Mouse (Mus musculus): ENCODE measurements around the gene Krt18.

Krt18 gene

DNA sequence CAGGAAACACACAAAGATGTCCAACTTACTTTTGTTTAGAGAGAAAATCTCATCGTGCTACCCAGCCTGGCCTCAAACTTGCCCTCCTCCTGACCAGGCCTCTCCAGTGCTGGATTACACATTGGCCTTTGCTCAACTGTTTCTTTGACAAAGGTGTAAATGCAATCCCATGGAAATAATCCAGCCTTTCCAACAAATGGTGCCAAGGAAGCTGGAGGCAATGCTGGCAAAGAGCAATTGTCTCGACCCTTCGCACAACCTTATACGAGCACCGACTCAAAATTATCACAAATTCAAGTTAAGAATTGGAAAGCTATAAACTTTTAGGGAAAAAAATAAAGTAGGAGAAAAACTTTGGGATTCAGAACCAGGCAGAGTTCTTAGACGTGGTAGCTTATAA is 20.0 kb downstream of the Krt18 start:
- in situ Hi-C loops (cut with MboI; ENCODE audit: low pct_unique_long_range_greater_than_20kb in 1 of 2, low sequenced_read_pairs in 2 of 2, unreplicated experiment in 1 of 2): no loop called here

DNA sequence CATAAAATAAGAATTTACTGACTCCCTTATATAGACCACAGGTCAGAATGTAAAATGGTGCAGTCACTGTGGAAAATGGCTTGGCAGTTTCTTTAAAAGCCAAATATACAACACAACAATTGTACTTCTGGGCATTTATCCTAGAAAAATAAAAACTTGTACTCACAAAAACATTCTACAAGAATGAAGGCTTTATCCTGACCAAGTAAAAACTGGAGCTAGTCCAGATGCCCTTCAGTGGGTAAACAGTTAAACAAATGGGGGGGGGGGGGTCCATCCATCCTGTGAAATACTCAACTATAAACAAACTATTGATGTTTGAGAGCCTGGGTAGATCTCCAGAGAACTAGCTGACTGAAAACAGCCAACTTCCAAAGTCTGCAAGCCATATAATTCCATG is 21.9 kb downstream of the Krt18 start:
- in situ Hi-C loops (cut with MboI; ENCODE audit: low pct_unique_long_range_greater_than_20kb in 1 of 2, low sequenced_read_pairs in 2 of 2, unreplicated experiment in 1 of 2): loop anchor here in 1 of 2 experiments (25.0 kb wide), 1 partner anchor 713 kb away; no protein-coding TSS in a partner anchor

- in situ Hi-C loops (cut with MboI; ENCODE audit: low pct_unique_long_range_greater_than_20kb in 1 of 2, low sequenced_read_pairs in 2 of 2, unreplicated experiment in 1 of 2): loop anchor here in 1 of 2 experiments (25.0 kb wide), 1 partner anchor 715 kb away; no protein-coding TSS in a partner anchor
These were observed 24.1 kb downstream of the Krt18 start for GRCm38 (mm10) chr15:102051920-102052683.

DNA sequence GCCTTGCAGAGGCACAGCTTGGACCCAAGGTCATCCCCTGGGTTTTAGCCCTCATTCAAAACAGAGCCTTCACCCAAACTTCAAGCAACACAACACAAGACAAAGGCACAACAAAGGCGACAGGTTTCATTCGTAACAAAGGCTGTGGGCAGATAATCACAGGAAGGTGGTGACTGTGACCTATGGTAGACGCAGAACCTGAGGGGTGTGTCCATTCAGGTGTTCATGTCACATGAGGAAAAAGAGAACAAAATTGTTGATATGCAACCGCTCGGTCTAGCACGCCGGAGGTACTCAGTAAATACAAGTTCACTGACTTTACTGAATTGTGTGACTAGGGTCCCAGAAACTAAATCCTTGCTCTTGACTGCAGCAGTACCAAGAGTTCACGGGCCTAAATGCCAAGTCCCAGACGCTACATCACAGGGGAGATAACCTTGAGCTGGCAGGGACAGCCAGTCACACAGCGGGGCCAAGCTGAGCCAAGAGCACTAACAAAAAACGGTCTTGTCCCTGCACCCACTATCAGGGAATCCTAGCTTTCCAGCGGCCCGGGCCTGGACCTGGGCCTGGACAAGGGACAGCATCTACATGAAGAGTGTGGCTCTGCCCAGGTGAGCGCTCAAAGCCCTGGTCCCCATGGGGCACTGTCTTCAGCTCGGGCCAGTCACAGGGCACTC is 28.7 kb downstream of the Krt18 start:
- in situ Hi-C loops (cut with MboI; ENCODE audit: low pct_unique_long_range_greater_than_20kb in 1 of 2, low sequenced_read_pairs in 2 of 2, unreplicated experiment in 1 of 2): loop anchor here in 1 of 2 experiments (25.0 kb wide), 1 partner anchor 719 kb away; no protein-coding TSS in a partner anchor

DNA sequence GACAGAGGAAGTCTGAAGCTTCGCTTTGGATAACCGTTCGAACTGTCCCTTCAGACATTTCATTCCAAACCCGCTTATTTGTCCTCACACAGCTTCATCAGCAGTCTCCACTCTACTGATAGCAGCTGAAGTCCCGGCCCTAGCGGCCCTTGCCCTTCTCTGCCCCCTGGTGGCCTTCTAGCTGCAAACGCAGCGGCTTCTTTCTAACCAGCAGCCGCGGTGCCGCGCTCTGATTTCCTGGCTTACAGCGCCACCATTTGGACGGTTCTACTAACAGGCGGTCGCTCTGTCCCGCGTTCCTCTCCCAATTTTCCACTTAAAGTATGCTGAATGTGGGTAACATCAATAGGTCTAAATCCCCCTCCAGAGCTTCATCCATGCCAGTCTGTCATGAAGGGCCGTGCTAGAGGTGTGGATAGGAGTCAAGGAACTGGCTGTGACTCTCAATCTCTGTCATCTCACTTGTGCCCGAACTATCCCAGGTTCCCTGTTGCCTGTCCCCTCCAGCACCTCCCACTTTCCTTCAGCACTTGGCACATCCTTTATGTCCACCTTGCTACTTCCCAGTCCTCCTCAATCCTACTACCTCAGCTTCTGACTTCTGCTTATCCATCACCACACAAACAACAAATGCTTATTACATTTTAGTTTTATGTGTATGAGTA is 37.8 kb downstream of the Krt18 start:
- in situ Hi-C loops (cut with MboI; ENCODE audit: low pct_unique_long_range_greater_than_20kb in 1 of 2, low sequenced_read_pairs in 2 of 2, unreplicated experiment in 1 of 2): loop anchor here (10.0 to 25.0 kb wide), 2 partner anchors 728 to 731 kb away; no protein-coding TSS in a partner anchor

- in situ Hi-C loops (cut with MboI; ENCODE audit: low pct_unique_long_range_greater_than_20kb in 1 of 2, low sequenced_read_pairs in 2 of 2, unreplicated experiment in 1 of 2): loop anchor here in 1 of 2 experiments (5.0 to 25.0 kb wide), 2 partner anchors 83 to 733 kb away; no protein-coding TSS in a partner anchor
These were observed 42.8 kb downstream of the Krt18 start for GRCm38 (mm10) chr15:102070476-102071467.

DNA sequence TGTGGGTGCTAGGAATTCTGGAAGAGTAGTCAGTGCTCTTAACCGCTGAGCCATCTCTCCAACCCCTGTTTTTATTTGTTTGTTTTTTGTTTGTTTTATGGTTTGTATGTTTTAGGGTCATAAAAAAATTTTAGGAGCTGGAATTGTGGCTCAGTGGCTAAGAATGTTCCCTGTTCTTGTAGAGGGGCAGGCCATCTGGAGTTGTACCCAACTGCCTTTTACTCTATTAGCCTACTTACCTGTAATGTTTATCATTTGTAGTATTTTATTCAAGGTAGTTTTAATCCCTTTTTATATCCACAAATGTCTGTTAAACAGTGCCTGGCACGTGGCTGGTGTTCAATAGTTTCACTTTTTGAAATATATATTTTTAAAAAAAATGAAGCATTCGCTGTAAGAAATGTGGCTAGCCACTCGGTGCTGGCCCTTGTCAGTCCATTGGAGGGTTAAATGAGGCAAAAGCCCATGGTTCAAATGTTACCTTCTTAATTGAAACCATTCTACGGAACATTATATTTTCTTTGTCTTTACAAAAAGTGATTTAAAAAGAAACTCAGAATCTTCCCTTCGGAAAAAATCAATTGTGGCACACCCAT is 45.1 kb downstream of the Krt18 start:
- in situ Hi-C loops (cut with MboI; ENCODE audit: low pct_unique_long_range_greater_than_20kb in 1 of 2, low sequenced_read_pairs in 2 of 2, unreplicated experiment in 1 of 2): loop anchor here in 1 of 2 experiments (5.0 to 25.0 kb wide), 2 partner anchors 86 to 736 kb away; no protein-coding TSS in a partner anchor

GRCm38 (mm10) chr15:102073559-102074069 is 45.6 kb downstream of the Krt18 start, which contains the start of gene Eif4b:
Eif4b (plus strand) TSS chr15:102073773.
- in situ Hi-C loops (cut with MboI; ENCODE audit: low pct_unique_long_range_greater_than_20kb in 1 of 2, low sequenced_read_pairs in 2 of 2, unreplicated experiment in 1 of 2): loop anchor here in 1 of 2 experiments (5.0 to 25.0 kb wide), 2 partner anchors 86 to 736 kb away; no protein-coding TSS in a partner anchor

DNA sequence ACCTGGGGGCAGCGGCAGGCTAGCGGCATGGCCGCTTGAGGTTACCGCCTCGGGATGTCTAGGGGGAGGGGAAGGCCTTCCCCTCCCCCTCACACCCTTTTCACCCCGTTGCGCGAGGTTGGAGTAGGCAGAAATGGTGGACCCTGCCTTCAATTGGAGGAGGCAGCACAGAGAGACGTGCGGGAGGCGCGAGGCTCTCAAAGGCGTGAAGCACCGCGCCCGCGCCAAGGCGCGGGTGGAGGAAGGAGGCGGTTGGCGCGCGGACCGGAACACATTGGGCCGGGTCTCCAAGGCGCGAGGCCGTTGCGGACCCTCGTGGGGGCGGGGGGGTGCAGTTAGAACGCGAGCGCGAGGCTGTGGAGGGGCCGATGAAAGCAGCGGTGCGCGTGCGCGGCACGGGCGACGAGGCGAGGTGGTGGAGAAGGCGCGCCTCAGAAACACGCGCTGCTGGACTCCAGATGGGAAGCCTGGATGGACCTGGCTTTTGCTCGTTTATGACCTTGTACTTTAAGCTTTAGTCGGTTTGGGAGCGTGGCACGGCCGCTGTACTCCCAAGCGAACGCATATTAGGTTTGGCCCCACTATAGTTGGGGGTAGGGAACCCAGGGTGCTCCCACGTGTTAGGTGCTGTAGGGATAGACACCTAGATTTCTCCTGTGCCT is 46.2 kb downstream of the Krt18 start:
- in situ Hi-C loops (cut with MboI; ENCODE audit: low pct_unique_long_range_greater_than_20kb in 1 of 2, low sequenced_read_pairs in 2 of 2, unreplicated experiment in 1 of 2): loop anchor here in 1 of 2 experiments (5.0 to 25.0 kb wide), 2 partner anchors 87 to 737 kb away; no protein-coding TSS in a partner anchor

DNA sequence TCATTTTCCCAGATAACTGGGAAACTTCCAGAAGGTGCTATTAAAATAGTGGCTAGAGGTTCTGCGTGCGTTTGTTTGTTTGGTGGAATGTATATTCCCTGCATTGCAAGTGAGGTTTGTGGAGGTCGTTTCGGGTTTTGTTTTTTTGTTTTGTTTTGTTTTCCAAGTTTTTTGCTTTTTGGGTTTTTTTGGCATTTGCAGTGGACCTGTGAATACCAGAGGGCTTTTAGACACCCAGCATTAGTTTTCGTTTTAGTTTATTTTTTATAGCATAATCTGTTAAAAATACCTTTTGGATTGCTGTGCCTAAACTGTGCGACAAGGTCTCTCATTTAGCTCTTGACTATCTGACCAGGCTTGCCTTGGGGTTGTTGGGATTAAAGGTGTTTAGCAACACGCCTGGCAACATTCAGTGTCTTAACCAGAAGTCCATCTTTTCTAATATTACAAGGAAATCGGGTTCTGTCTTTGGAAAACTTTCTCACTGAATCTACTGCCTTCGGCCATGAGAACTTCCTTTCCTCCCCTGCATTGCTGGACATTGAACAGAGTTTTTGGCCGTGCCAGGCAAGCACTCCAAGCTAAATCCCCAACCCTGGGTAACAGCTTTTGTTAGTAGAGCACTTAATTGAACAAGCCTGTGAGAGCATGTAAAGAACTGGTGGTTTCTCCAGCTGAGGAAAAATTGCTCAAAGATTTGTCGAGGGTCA is 47.1 kb downstream of the Krt18 start:
- in situ Hi-C loops (cut with MboI; ENCODE audit: low pct_unique_long_range_greater_than_20kb in 1 of 2, low sequenced_read_pairs in 2 of 2, unreplicated experiment in 1 of 2): loop anchor here in 1 of 2 experiments (5.0 to 25.0 kb wide), 3 partner anchors 88 to 738 kb away; no protein-coding TSS in a partner anchor

GRCm38 (mm10) chr15:102077111-102077677 is 49.2 kb downstream of the Krt18 start:
- in situ Hi-C loops (cut with MboI; ENCODE audit: low pct_unique_long_range_greater_than_20kb in 1 of 2, low sequenced_read_pairs in 2 of 2, unreplicated experiment in 1 of 2): loop anchor here in 1 of 2 experiments (25.0 kb wide), 1 partner anchor 410 kb away; no protein-coding TSS in a partner anchor

- in situ Hi-C loops (cut with MboI; ENCODE audit: low pct_unique_long_range_greater_than_20kb in 1 of 2, low sequenced_read_pairs in 2 of 2, unreplicated experiment in 1 of 2): loop anchor here in 1 of 2 experiments (25.0 kb wide), 1 partner anchor 408 kb away; no protein-coding TSS in a partner anchor
These were observed 51.2 kb downstream of the Krt18 start for GRCm38 (mm10) chr15:102079221-102079620.

- in situ Hi-C loops (cut with MboI; ENCODE audit: low pct_unique_long_range_greater_than_20kb in 1 of 2, low sequenced_read_pairs in 2 of 2, unreplicated experiment in 1 of 2): loop anchor here (10.0 to 25.0 kb wide), 3 partner anchors 235 to 425 kb away; partner anchors contain the start of gene Gm10337 (in 1 of the 2)
These were observed 51.9 kb downstream of the Krt18 start for GRCm38 (mm10) chr15:102079924-102080323.

DNA sequence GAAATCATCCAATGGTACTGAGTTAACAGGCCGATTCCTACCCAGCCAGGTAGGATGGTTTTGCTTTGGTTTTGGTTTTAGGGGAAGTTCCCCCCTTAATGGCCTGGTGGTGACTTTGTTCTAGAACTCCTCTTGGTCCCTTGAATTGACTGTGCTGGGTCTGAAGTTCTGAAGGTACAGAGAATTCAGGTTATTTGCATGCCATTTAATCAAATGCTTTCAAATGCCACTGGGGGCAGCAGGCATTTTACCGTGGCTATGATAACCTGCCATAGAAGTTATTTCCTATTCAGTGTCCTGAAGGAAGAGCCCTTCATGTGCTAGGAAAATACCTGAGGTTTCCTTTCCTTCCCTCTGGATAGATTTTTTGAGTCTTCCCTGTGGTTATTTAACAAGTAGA is 52.4 kb downstream of the Krt18 start:
- in situ Hi-C loops (cut with MboI; ENCODE audit: low pct_unique_long_range_greater_than_20kb in 1 of 2, low sequenced_read_pairs in 2 of 2, unreplicated experiment in 1 of 2): loop anchor here (10.0 to 25.0 kb wide), 3 partner anchors 234 to 424 kb away; partner anchors contain the start of gene Gm10337 (in 1 of the 2)
